Mouse (Mus musculus) kidney, adult 2 months (tissue): Measurements from ENCODE around the gene Atf7ip2. TPM values are rescaled to one million over a fixed set of nuclear protein-coding genes. Genes with fewer than 3 reads are reported as not detected.
"Not testable (repeated sequence)": the region's sequence is repeated elsewhere in the genome, so short reads cannot be mapped to it uniquely, and the experiment has no call there.

Experiments used
- DNase-seq: peaks from one replicate; pipeline ENCODE4 v3.0.0; 2021
- H3K27ac ChIP-seq: fragments of 200-500 bp; 2 replicates; pipeline ENCODE4 v1.5.1; 2012; ENCODE audit warnings: low read depth, low read length, control low read depth, inconsistent platforms; ENCODE audit not compliant: insufficient read depth
- H3K27me3 ChIP-seq: fragments of 200-500 bp; replicated peaks from 2 replicates; pipeline ENCODE4 v1.6.1; 2012; ENCODE audit warnings: mild to moderate bottlenecking, moderate library complexity, low read length, inconsistent platforms; ENCODE audit not compliant: control insufficient read depth, insufficient read depth
- H3K36me3 ChIP-seq: fragments of 200-500 bp; 2 replicates; pipeline ENCODE4 v1.6.1; 2012; ENCODE audit warnings: mild to moderate bottlenecking, moderate library complexity, low read length, inconsistent platforms; ENCODE audit not compliant: control insufficient read depth, insufficient read depth
- H3K4me1 ChIP-seq: fragments of 200-500 bp; 2 replicates; pipeline ENCODE4 v1.6.1; 2011; ENCODE audit warnings: low read length; ENCODE audit not compliant: control insufficient read depth, insufficient read depth
- H3K4me3 ChIP-seq: fragments of 200-500 bp; 2 replicates; pipeline ENCODE4 v1.5.1; 2011; ENCODE audit warnings: mild to moderate bottlenecking, low read depth, low read length, control low read depth; ENCODE audit not compliant: insufficient read depth
- CTCF ChIP-seq: fragments of 200-500 bp; conservative IDR thresholded peaks from 2 replicates; pipeline ENCODE4 v1.5.1; 2011; ENCODE audit warnings: low read depth, mild to moderate bottlenecking, control low read depth, low read length, moderate library complexity, mixed read lengths; ENCODE audit not compliant: insufficient read depth, insufficient read length
- POLR2A ChIP-seq: fragments of 200-500 bp; IDR thresholded peaks from one replicate; pipeline ENCODE4 v1.6.1; 2011; ENCODE audit warnings: low read depth, low read length, control low read depth
- WGBS: fragments of 180-500 bp; shearing (Covaris S2); methylation state at CpG from one replicate; pipeline ENCODE4 v1.1.7; 2018; 5-methylcytosine and 5-hydroxymethylcytosine counted together
- polyA plus RNA-seq: library from polyadenylated mRNA; depleted of rRNA; stranded (reverse); fragments of >200 nt; gene quantifications from 2 replicates; pipeline ENCODE4 v1.2.3, GENCODE M21; 2012

Atf7ip2 gene
- polyA plus RNA-seq, 1 experiment: 0.25 TPM

DNA sequence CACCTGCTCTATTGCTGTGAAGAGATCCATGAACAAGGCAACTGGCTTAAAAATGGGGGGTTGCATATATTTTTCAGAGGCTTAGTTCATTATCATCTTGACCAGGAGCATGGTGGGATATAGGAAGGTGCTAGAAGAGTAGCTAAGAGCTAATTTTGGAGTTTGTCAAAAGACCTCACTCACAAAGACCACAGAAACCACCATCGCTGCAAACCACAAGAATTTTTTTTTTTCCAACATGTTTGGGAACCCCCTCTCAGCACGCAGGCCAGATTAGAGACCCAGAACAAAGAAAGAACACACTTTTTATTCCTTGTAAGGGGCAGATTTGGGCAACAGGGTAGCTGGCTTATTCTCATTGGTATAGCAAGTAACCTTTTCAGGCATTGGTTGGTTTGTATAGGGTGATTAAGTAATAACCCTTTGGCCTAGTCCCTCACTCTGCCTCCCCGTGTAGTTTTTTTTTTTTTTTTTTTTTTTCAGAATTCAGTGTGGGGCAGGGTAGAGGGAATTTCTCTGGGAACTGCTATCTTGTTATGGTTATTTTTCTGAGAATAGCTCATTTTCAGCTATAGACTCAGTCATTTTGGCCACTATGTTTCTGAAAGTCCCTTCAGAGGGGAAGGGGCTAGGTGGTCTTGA lies 20.2 kb upstream of the Atf7ip2 start:
- Histone ChIP-seq H3K27ac (no peak overlapping the region), H3K27me3 (no peaks in the 10 kb centered on the region), H3K4me3 (no peak overlapping the region), H3K4me1 (no peaks in the 10 kb centered on the region), H3K36me3 (no peaks in the 10 kb centered on the region)
- DNase-seq: no peak
- WGBS: 89% methylated on average over 3 of the region's 3 CpGs
- TF ChIP-seq POLR2A (no peak), CTCF (no peak)

DNA sequence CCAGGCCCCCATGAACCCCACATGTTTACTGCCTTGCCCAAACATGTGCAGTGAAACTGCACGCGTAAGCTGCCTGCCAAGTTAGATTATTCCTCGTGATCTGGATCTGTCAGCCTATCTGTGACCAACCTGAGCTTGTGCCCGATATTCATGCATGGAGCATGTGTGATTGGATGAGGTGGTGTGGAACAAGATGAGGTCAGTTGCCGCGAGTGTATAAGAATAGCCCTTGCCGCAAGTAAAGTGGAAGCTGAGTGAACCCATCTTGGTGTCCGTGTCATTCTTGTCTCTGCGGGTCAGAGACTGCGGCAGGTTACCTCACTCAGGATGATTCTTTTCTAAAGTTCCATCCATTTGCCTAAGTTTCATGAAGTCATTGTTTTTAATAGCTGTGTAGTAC lies 5.1 kb upstream of the Atf7ip2 start:
- WGBS: 98% methylated on average over 10 of the region's 10 CpGs
- H3K27me3 ChIP-seq, H3K4me1 ChIP-seq, H3K36me3 ChIP-seq, H3K27ac ChIP-seq, H3K4me3 ChIP-seq, DNase-seq: not testable (repeated sequence)

DNA sequence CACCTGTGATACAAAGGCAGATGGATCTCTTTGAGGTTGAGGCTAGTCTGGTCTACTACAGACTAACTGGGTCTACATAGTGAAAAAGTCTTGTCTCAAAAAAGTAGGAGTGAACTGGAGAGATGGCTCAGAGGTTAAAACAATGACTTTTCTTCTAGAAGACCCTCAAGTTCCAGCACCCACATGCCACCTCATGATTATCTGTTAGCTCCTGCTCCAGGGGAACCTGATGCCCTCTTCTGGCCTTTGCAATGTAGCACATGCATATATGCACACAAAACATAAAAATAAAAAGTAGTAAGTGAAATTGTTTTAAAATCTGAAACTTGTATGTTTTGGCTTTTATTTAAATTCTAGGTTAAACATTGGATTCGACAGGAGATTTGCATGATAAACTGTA lies 16.3 kb downstream of the Atf7ip2 start:
- Histone ChIP-seq H3K4me3 (no peak overlapping the region), H3K4me1 (no peaks in the 10 kb centered on the region), H3K27ac (no peak overlapping the region), H3K27me3 (no peaks in the 10 kb centered on the region), H3K36me3 (no peaks in the 10 kb centered on the region)
- no peak for DNase-seq
- 93% methylated on average over 1 of the region's 1 CpGs for WGBS
- TF ChIP-seq CTCF (0 out of 2 replicates have a peak, but pooled peaks have one; percentile 12), POLR2A (no peak)

DNA sequence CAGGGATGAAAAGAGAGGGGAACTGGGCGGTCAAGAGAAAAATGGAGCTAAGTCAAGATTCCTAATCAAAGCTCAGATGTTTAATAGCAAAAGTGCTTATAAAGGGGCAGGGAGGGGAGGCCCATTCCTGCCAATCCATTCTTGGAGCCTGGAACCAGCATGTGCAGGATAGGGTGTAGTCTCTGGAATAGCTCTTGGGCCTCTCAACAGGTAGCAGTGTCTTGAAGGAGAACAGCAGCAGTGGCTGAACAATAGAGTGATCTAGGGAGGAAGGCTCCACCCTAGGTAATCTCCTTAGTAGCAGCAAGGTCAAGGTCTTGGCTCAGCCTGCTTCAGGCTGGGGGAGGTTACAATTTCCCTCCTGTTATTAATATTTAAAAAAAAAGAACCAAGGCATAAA lies 23.9 kb downstream of the Atf7ip2 start:
- not testable (repeated sequence) for H3K36me3 ChIP-seq, H3K4me3 ChIP-seq, H3K27ac ChIP-seq, H3K4me1 ChIP-seq, H3K27me3 ChIP-seq, DNase-seq
- WGBS: 95% methylated on average over 1 of the region's 1 CpGs

GRCm38 (mm10) chr16:10217020-10217419 lies 24.5 kb downstream of the Atf7ip2 start:
- 89% methylated on average over 2 of the region's 2 CpGs for WGBS
- not testable (repeated sequence) for H3K4me1 ChIP-seq, H3K27ac ChIP-seq, DNase-seq, H3K36me3 ChIP-seq, H3K27me3 ChIP-seq, H3K4me3 ChIP-seq

DNA sequence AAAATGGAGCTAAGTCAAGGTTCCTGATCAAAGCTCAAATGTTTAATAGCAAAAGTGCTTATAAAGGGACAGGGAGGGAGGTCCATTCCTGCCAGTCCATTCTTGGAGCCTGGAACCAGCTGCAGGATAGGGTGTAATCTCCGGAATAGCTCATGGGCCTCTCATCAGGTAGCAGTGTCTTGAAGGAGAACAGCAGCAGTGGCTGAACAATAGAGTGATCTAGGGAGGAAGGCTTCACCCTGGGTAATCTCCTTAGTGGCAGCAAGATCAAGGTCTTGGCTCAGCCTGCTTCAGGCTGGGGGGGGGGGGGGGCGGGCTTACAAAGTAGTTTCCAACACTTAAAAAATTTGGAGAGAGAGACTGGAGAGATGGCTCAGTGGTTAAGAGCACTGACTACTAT lies 34.8 kb downstream of the Atf7ip2 start:
- H3K4me3 ChIP-seq: no peak overlapping the region
- H3K36me3 ChIP-seq: no peaks in the 10 kb centered on the region
- 62% methylated on average over 2 of the region's 2 CpGs for WGBS
- no peak for TF ChIP-seq POLR2A
- no peak for TF ChIP-seq CTCF
- no peak overlapping the region for H3K27ac ChIP-seq
- no peak for DNase-seq
- no peaks in the 10 kb centered on the region for H3K4me1 ChIP-seq
- H3K27me3 ChIP-seq: no peaks in the 10 kb centered on the region

GRCm38 (mm10) chr16:10236601-10237000 lies 44.1 kb downstream of the Atf7ip2 start:
- no peaks in the 10 kb centered on the region for H3K4me1 ChIP-seq
- H3K27me3 ChIP-seq: no peaks in the 10 kb centered on the region
- no peak overlapping the region for H3K4me3 ChIP-seq
- H3K36me3 ChIP-seq: no peaks in the 10 kb centered on the region
- DNase-seq: no peak
- no peak overlapping the region for H3K27ac ChIP-seq
- no peak for TF ChIP-seq POLR2A
- no peak for TF ChIP-seq CTCF

DNA sequence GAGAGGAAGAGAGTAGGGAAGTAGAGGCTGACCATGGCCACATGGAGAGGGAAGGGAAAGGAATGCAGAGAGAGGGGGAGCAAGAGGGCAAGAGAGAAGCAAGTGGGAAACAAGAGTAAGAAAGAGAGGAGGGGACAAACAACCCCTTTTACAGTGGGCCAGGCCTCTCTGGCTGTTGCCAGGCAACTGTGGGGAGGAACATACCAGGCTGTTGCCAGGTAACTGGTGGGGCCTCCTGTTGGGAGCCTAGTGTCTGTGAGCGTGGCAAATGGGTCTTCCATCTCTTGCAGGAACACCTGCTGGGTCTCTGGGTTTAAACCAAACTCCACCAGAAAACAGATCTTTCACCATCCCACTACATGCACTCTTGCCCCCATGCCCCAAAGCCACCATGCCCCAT lies 61.5 kb downstream of the Atf7ip2 start:
- WGBS: 58% methylated on average over 1 of the region's 1 CpGs
- TF ChIP-seq POLR2A: no peak
- no peak for TF ChIP-seq CTCF
- H3K36me3 ChIP-seq: no peaks in the 10 kb centered on the region

More for the DNA sequence above, 61.5 kb downstream of the Atf7ip2 start:
- Histone ChIP-seq H3K4me3 (no peak overlapping the region), H3K4me1 (no peaks in the 10 kb centered on the region), H3K27me3 (no peaks in the 10 kb centered on the region), H3K27ac (no peak overlapping the region)
- DNase-seq: no peak
